Mouse (Mus musculus): ENCODE results near the gene Lgals9. TPM values are rescaled to one million over a fixed set of nuclear protein-coding genes. Genes with fewer than 3 reads are reported as not detected.
A peak's percentile ranks its signal among the peaks of the same experiment; 100 is the strongest.

Gene Lgals9
- total and polyA plus RNA-seq, 3 experiments = 160 to 287 (median 228) TPM

GRCm38 (mm10) chr11:78967371-78967770 lies 17.4 kb downstream of the Lgals9 start:
- Histone ChIP-seq H3K4me1 (ENCODE audit: control insufficient read depth in 1 of 2, insufficient read depth in 2 of 2, low read length in 2 of 2) (no peaks in the 10 kb centered on the region), H3K9me3 (replicated peaks; ENCODE audit: insufficient read depth, low read length) (no peaks in the 10 kb centered on the region), H3K79me2 (ENCODE audit: control insufficient read depth, insufficient read depth, low read length, poor library complexity) (no peaks in the 10 kb centered on the region), H3K9ac (ENCODE audit: control insufficient read depth, low read depth, low read length, poor library complexity, severe bottlenecking) (no peak overlapping the region), H3K27ac (ENCODE audit: control insufficient read depth, low read depth, low read length) (no peak overlapping the region), H3K27me3 (ENCODE audit: control insufficient read depth in 1 of 2, insufficient read depth in 2 of 2, low read length in 2 of 2) (no peaks in the 10 kb centered on the region), H3K4me3 (ENCODE audit: control insufficient read depth in 1 of 2, insufficient read depth in 1 of 2, low read depth in 2 of 2, low read length in 2 of 2) (no peak overlapping the region), H3K36me3 (ENCODE audit: control insufficient read depth in 1 of 2, insufficient read depth in 2 of 2, low read length in 2 of 2) (peaks cover 0 to 42% of the 10 kb centered on the region in 2 experiments; a peak in 2 of 4 replicates)
- peak; percentile 86 for DNase-seq (ENCODE audit: low read depth, low spot score)
- TF ChIP-seq CHD1 (IDR thresholded peaks at IDR 0.05; ENCODE audit: low read depth, low read length) (no peak), MAZ (IDR thresholded peaks at IDR 0.05; ENCODE audit: low read depth, low read length) (no peak), TCF12 (IDR thresholded peaks at IDR 0.05; ENCODE audit: low read depth, low read length) (no peak), MXI1 (IDR thresholded peaks at IDR 0.05; ENCODE audit: low read depth, low read length) (no peak), CHD2 (IDR thresholded peaks at IDR 0.05; ENCODE audit: low read length) (no peak), GATA1 (IDR thresholded peaks at IDR 0.05; ENCODE audit: low read depth, low read length) (no peak), ZMIZ1 (IDR thresholded peaks at IDR 0.05; ENCODE audit: low read depth, low read length) (no peak), USF2 (IDR thresholded peaks at IDR 0.05; ENCODE audit: borderline replicate concordance in 1 of 2, insufficient read depth in 1 of 2, low read depth in 1 of 2, low read length in 2 of 2) (no peak), MYB (IDR thresholded peaks at IDR 0.05; ENCODE audit: low read depth, low read length) (no peak), KAT2A (conservative IDR thresholded peaks at IDR 0.05; ENCODE audit: low read depth, low read length) (no peak), NELFE (IDR thresholded peaks at IDR 0.05; ENCODE audit: low read depth, low read length) (no peak), HCFC1 (IDR thresholded peaks at IDR 0.05; ENCODE audit: low read depth, low read length) (no peak), NRF1 (IDR thresholded peaks at IDR 0.05; ENCODE audit: insufficient read depth, low read depth, low read length, poor library complexity, severe bottlenecking) (no peak), ETS1 (IDR thresholded peaks at IDR 0.05; ENCODE audit: low read depth, low read length) (0 out of 2 replicates have a peak, but pooled peaks have one; percentile 24), TAL1 (IDR thresholded peaks at IDR 0.05; ENCODE audit: low read length) (no peak), MAFK (IDR thresholded peaks at IDR 0.05; ENCODE audit: borderline replicate concordance, low read depth, low read length) (no peak), RAD21 (IDR thresholded peaks at IDR 0.05; ENCODE audit: low read depth, low read length) (peak; percentile 80), POLR2AphosphoS5 (IDR thresholded peaks at IDR 0.05; ENCODE audit: borderline replicate concordance, low read depth, low read length) (no peak), USF1 (IDR thresholded peaks at IDR 0.05; ENCODE audit: low read depth, low read length) (no peak), UBTF (IDR thresholded peaks at IDR 0.05; ENCODE audit: borderline replicate concordance, insufficient read depth, low read depth, low read length) (no peak), CTCF (IDR thresholded peaks at IDR 0.05 in 2 of 3, conservative IDR thresholded peaks at IDR 0.05 in 1 of 3; ENCODE audit: control insufficient read depth in 1 of 3, insufficient read depth in 1 of 3, low read depth in 2 of 3, low read length in 3 of 3, poor library complexity in 1 of 3, severe bottlenecking in 1 of 3) (peak; percentile 80 to 92 (median 81)), ZNF384 (IDR thresholded peaks at IDR 0.05; ENCODE audit: low read depth, low read length) (0 out of 2 replicates have a peak, but pooled peaks have one; percentile 34), MEF2A (IDR thresholded peaks at IDR 0.05; ENCODE audit: extremely low read depth, insufficient replicate concordance, low read depth, low read length, poor library complexity, severe bottlenecking) (no peak), SMC3 (IDR thresholded peaks at IDR 0.05; ENCODE audit: low read depth, low read length) (peak; percentile 96), GABPA (IDR thresholded peaks at IDR 0.05; ENCODE audit: low read depth, low read length) (no peak), E2F4 (IDR thresholded peaks at IDR 0.05; ENCODE audit: borderline replicate concordance, low read depth, low read length) (no peak), BHLHE40 (IDR thresholded peaks at IDR 0.05; ENCODE audit: borderline replicate concordance, low read depth, low read length) (no peak), POLR2AphosphoS2 (IDR thresholded peaks at IDR 0.05; ENCODE audit: low read length) (no peak), ZKSCAN1 (IDR thresholded peaks at IDR 0.05; ENCODE audit: low read depth, low read length) (no peak), JUND (IDR thresholded peaks at IDR 0.05; ENCODE audit: low read depth, low read length) (0 out of 2 replicates have a peak, but pooled peaks have one; percentile 24), ZC3H11A (IDR thresholded peaks at IDR 0.05; ENCODE audit: low read depth, low read length) (peak; percentile 76), POLR2A (IDR thresholded peaks at IDR 0.05; ENCODE audit: control insufficient read depth in 1 of 2, insufficient read depth in 1 of 2, low read depth in 1 of 2, low read length in 2 of 2, poor library complexity in 1 of 2) (no peak), MAX (IDR thresholded peaks at IDR 0.05; ENCODE audit: low read length) (no peak), EP300 (IDR thresholded peaks at IDR 0.05; ENCODE audit: low read depth in 1 of 2, low read length in 2 of 2) (no peak), SIN3A (IDR thresholded peaks at IDR 0.05; ENCODE audit: low read length) (0 out of 2 replicates have a peak, but pooled peaks have one; percentile 45), RCOR1 (IDR thresholded peaks at IDR 0.05; ENCODE audit: low read depth, low read length) (no peak), MYC (IDR thresholded peaks at IDR 0.05; ENCODE audit: low read depth, low read length) (no peak), ELF1 (IDR thresholded peaks at IDR 0.05; ENCODE audit: low read depth, low read length) (no peak)
